Mouse (Mus musculus) CD4-positive helper T cell, adult 2 months (primary cell): ENCODE results near the gene Stk4.

Experiments
- DNase-seq: peaks from one replicate; pipeline ENCODE4 v3.0.0-alpha.2; 2012; ENCODE audit warnings: low read depth, missing footprints, low spot score

Stk4 gene

GRCm38 (mm10) chr2:164173394-164173793 lies 103.3 kb downstream of the Stk4 start:
- DNase-seq: no peak

- DNase-seq: no peak
Measured at GRCm38 (mm10) chr2:164174649-164175395, 104.7 kb downstream of the Stk4 start.

GRCm38 (mm10) chr2:164175850-164176249 lies 105.7 kb downstream of the Stk4 start:
- DNase-seq: no peak

- DNase-seq: no peak
Measured at GRCm38 (mm10) chr2:164177831-164178230, 107.7 kb downstream of the Stk4 start.

- peak; percentile 61 for DNase-seq
Measured at GRCm38 (mm10) chr2:164180124-164180523, 110.0 kb downstream of the Stk4 start.

GRCm38 (mm10) chr2:164180770-164181169 lies 110.6 kb downstream of the Stk4 start:
- no peak for DNase-seq

- no peak for DNase-seq
Measured at GRCm38 (mm10) chr2:164182692-164183255, 112.7 kb downstream of the Stk4 start, which contains the start of gene Wfdc5. Wfdc5 (minus strand) TSS chr2:164182742.

GRCm38 (mm10) chr2:164183340-164183739 lies 113.2 kb downstream of the Stk4 start:
- no peak for DNase-seq

- peak; percentile 27 for DNase-seq
Measured at GRCm38 (mm10) chr2:164184145-164184719, 114.1 kb downstream of the Stk4 start.

GRCm38 (mm10) chr2:164188722-164189121 lies 118.6 kb downstream of the Stk4 start:
- DNase-seq: peak; percentile 30

- DNase-seq: no peak
Measured at GRCm38 (mm10) chr2:164190576-164190975, 120.5 kb downstream of the Stk4 start, which contains the start of gene Wfdc12. Wfdc12 (minus strand) TSS chr2:164190608.

- DNase-seq: no peak
Measured at GRCm38 (mm10) chr2:164192279-164192678, 122.2 kb downstream of the Stk4 start.

- no peak for DNase-seq
Measured at GRCm38 (mm10) chr2:164194959-164195630, 125.0 kb downstream of the Stk4 start.

GRCm38 (mm10) chr2:164195971-164196699 lies 126.0 kb downstream of the Stk4 start:
- no peak for DNase-seq

- no peak for DNase-seq
Measured at GRCm38 (mm10) chr2:164196700-164196990, 126.5 kb downstream of the Stk4 start.

- DNase-seq: no peak
Measured at GRCm38 (mm10) chr2:164199626-164200327, 129.7 kb downstream of the Stk4 start, which contains the start of gene Wfdc15a. Wfdc15a (minus strand) TSS chr2:164200130.
